Mouse (Mus musculus) stomach, postnatal 0 days (tissue): ENCODE measurements at regions not wholly inside any gene's neighbourhood (a gene's known extent, or its start where the extent isn't known, plus 50 kb on each side); places are given as distances from the start of the nearest gene placed in this dataset.

Experiments
- CTCF ChIP-seq: IDR thresholded peaks from 2 replicates; pipeline ENCODE4 v1.5.1; 2016; ENCODE audit warnings: antibody characterized with exemption, low read depth, mild to moderate bottlenecking, moderate library complexity
- EP300 ChIP-seq: optimal IDR thresholded peaks from 2 replicates; pipeline ENCODE3; 2016; ENCODE audit warnings: antibody characterized with exemption

DNA sequence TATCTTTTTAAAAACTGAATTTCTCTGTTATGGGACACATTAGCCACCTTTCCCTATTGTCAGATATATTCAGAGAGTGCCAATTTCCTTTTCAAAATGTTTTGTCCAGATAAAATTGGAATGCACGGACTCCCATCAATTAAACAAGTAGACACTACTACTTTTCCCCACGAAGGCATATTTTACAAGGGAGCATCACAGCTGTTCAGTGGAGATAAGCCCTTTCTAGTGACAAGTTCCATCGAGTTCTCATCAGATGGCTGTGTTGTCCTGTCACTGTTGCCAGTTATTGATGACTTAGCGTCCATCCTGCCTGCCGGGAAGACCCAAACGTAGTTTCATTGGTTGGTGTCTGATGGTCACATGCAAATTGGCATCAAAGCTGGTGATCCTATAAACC is 461.2 kb upstream of the Got2 start:
- TF ChIP-seq CTCF (no peak), EP300 (no peak)
